Mouse (Mus musculus): ENCODE results near the gene Vmn2r7. TPM values are rescaled to one million over a fixed set of nuclear protein-coding genes. Genes with fewer than 3 reads are reported as not detected.

The Vmn2r7 gene
- not detected for polyA plus RNA-seq (2017; shearing (Covaris generic))

DNA sequence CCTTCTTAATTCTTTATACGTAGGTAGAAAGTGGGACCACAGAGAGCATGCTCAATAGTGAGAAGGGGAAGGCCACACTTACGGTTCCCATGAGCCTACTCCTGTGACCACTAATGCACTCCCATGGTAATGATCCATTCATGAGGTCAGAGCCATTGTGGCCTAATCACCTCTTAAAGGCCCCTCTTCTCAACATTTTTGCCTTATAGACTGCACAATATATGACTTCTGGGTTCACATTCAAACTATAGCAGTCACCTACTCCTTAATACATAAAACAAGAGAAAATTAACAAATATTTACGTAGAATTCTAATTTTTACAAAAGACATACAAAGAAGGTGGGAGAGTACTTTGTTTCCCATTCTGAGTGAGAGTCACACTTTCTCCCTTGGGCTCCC lies at the start of gene Vmn2r7:
Gene Vmn2r7, minus strand, starts transcription at position 101 of the 400 bp plus-strand sequence.

